Mouse (Mus musculus) stomach, postnatal 0 days (tissue): ENCODE results near the gene Dnal4.

ENCODE experiments used
- CTCF ChIP-seq: IDR thresholded peaks from 2 replicates; pipeline ENCODE4 v1.5.1; 2016; ENCODE audit warnings: antibody characterized with exemption, low read depth, mild to moderate bottlenecking, moderate library complexity
- EP300 ChIP-seq: optimal IDR thresholded peaks from 2 replicates; pipeline ENCODE3; 2016; ENCODE audit warnings: antibody characterized with exemption

DNA sequence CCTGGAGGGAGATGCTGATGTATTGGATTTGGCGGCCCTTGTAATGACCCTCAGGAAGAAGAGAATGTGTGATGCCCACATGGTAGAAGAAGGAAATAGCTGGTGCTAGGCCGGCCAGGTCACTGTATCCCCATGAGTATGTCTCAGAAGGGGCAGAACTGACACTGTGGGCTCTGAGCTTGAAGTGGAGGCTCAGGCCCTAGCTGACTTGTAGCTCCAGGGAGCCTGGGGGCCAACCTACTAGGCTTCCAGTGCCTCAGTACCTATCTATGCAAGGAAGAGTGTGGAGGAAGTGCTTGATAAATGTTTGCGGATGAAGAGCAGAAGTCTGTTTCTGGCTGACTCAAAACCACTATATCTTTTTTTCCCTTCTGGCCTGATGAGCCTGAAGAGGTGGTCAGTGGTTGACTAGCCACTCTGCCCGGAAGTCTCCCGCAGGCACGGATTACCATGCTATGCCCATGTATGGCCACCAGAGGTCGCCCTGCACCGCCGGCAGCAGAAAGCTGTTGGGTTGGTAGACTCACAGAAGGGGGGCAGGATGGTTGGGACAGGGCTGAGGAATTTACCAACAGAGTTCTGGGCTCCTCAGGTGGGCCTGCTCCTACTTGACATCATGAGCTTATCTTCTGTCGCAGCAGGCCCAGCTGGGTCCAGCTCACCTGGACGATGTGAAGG lies 24.8 kb downstream of the Dnal4 start:
- peak; percentile 100 for TF ChIP-seq CTCF
- no peak for TF ChIP-seq EP300
